Mouse (Mus musculus) spleen, adult 2 months (tissue): ENCODE data around the gene Car11.

Experiments used
- CTCF ChIP-seq: fragments of 200-500 bp; IDR thresholded peaks from 2 replicates; pipeline ENCODE4 v1.5.1; 2011; ENCODE audit warnings: mild to moderate bottlenecking, inconsistent platforms; ENCODE audit not compliant: insufficient read depth, insufficient read length, insufficient replicate concordance; ENCODE audit errors: extremely low read depth
- POLR2A ChIP-seq: fragments of 200-500 bp; IDR thresholded peaks from 2 replicates; pipeline ENCODE4 v1.6.1; 2011; ENCODE audit warnings: low read depth, low read length, inconsistent platforms

- TF ChIP-seq POLR2A, result peak; percentile 44
- TF ChIP-seq CTCF, result no peak
These were observed 7.1 kb downstream of the Car11 start for GRCm38 (mm10) chr7:45706721-45707241.
